Mouse (Mus musculus) MEL (cell line): Measurements from ENCODE around the gene Gm43720.
A peak's percentile ranks its signal among the peaks of the same experiment; 100 is the strongest.

Source experiments
- CHD2 ChIP-seq: IDR thresholded peaks from 2 replicates; pipeline ENCODE4 v1.6.1; 2011; ENCODE audit warnings: low read length, improper control_type of control experiment
- CTCF ChIP-seq, 3 experiments: IDR thresholded peaks in 2 of 3; conservative IDR thresholded peaks in 1 of 3; 2 replicates each; pipeline ENCODE4 v1.5.1; 2011 to 2012; ENCODE audit warnings: low read length in 3 of 3, low read depth in 2 of 3, mild to moderate bottlenecking in 2 of 3, improper control_type of control experiment in 1 of 3, inconsistent platforms in 1 of 3, mixed read lengths in 1 of 3, moderate library complexity in 1 of 3; ENCODE audit not compliant: control insufficient read depth in 1 of 3, insufficient read depth in 1 of 3, poor library complexity in 1 of 3, severe bottlenecking in 1 of 3
- E2F4 ChIP-seq: IDR thresholded peaks from 2 replicates; pipeline ENCODE4 v1.6.1; 2011; ENCODE audit warnings: low read depth, low read length, improper control_type of control experiment, borderline replicate concordance
- ELF1 ChIP-seq: IDR thresholded peaks from 2 replicates; pipeline ENCODE4 v1.6.1; 2014; ENCODE audit warnings: low read depth, mild to moderate bottlenecking, inconsistent platforms, low read length, improper control_type of control experiment, moderate library complexity
- ETS1 ChIP-seq: IDR thresholded peaks from 2 replicates; pipeline ENCODE4 v1.6.1; 2012; ENCODE audit warnings: low read depth, mild to moderate bottlenecking, inconsistent platforms, low read length, improper control_type of control experiment, moderate library complexity
- GATA1 ChIP-seq: IDR thresholded peaks from 2 replicates; pipeline ENCODE4 v1.6.1; 2011; ENCODE audit warnings: low read depth, low read length, improper control_type of control experiment
- MAZ ChIP-seq: IDR thresholded peaks from 2 replicates; pipeline ENCODE4 v1.6.1; 2012; ENCODE audit warnings: low read depth, mild to moderate bottlenecking, inconsistent platforms, low read length, improper control_type of control experiment
- MYC ChIP-seq: IDR thresholded peaks from 2 replicates; pipeline ENCODE4 v1.6.1; 2011; ENCODE audit warnings: low read depth, mild to moderate bottlenecking, low read length, improper control_type of control experiment, moderate library complexity
- POLR2A ChIP-seq, 2 experiments: IDR thresholded peaks; 2 replicates each; pipeline ENCODE4 v1.6.1; 2011 to 2012; ENCODE audit warnings: low read length in 2 of 2, mild to moderate bottlenecking in 2 of 2, control low read depth in 1 of 2, improper control_type of control experiment in 1 of 2, low read depth in 1 of 2, moderate library complexity in 1 of 2; ENCODE audit not compliant: control insufficient read depth in 1 of 2, insufficient read depth in 1 of 2, poor library complexity in 1 of 2
- TCF12 ChIP-seq: IDR thresholded peaks from 2 replicates; pipeline ENCODE4 v1.6.1; 2014; ENCODE audit warnings: low read depth, mild to moderate bottlenecking, inconsistent platforms, low read length, improper control_type of control experiment, moderate library complexity
- ZNF384 ChIP-seq: IDR thresholded peaks from 2 replicates; pipeline ENCODE4 v1.6.1; 2012; ENCODE audit warnings: low read depth, mild to moderate bottlenecking, inconsistent platforms, low read length, improper control_type of control experiment

DNA sequence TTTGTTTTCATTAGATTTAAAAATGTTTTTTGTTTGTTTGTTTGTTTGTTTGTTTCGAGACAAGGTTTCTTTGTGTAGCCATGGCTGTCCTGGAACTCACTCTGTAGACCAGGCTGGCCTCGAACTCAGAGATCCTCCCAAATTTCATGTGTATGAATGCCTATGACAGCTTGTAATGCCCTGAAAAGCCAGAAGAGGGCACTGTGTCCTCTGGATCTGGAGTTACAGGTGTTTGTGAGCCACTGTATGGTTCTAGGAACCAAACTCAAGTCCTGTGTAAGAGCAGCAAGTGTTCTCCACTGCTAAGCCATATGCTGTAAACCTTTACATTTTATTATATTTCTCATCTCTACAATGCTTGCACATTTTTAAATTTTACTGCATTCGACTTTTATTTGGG lies 8.1 kb upstream of the Gm43720 start:
- TF ChIP-seq CTCF (IDR thresholded peaks at IDR 0.05 in 2 of 3, conservative IDR thresholded peaks at IDR 0.05 in 1 of 3; ENCODE audit: control insufficient read depth in 1 of 3, insufficient read depth in 1 of 3, low read depth in 2 of 3, low read length in 3 of 3, poor library complexity in 1 of 3, severe bottlenecking in 1 of 3) (peak; percentile 37 to 55 (median 52)), ETS1 (no peak), POLR2A (IDR thresholded peaks at IDR 0.05; ENCODE audit: control insufficient read depth in 1 of 2, insufficient read depth in 1 of 2, low read depth in 1 of 2, low read length in 2 of 2, poor library complexity in 1 of 2) (no peak), GATA1 (no peak), MYC (no peak), TCF12 (no peak), CHD2 (no peak), ELF1 (no peak), ZNF384 (no peak), MAZ (no peak), E2F4 (no peak)
